Mouse (Mus musculus) spleen, postnatal 0 days (tissue): Measurements from ENCODE around the gene Olfr1219. TPM values are rescaled to one million over a fixed set of nuclear protein-coding genes. Genes with fewer than 3 reads are reported as not detected.

Experiments
- polyA plus RNA-seq: library from polyadenylated mRNA; unstranded; fragments of >200 nt; fragmentation: Nextera tagmentation; extraction: Ambion mirVana; gene quantifications from 2 replicates; pipeline ENCODE4 v1.2.1, GENCODE M21; 2015

Gene Olfr1219
- not detected in 2 replicates for polyA plus RNA-seq

GRCm38 (mm10) chr2:89083413-89083812 lies at the start of gene Olfr1219:
TSS of gene Olfr1219 (minus strand) at chr2:89083513.

GRCm38 (mm10) chr2:89132954-89133353 lies 49.6 kb upstream of the Olfr1219 start, which contains the start of gene Olfr1222:
TSS of gene Olfr1222 (minus strand) at chr2:89133054.

GRCm38 (mm10) chr2:89117183-89117582 lies 33.9 kb upstream of the Olfr1219 start, which contains the start of gene Olfr1221:
TSS of gene Olfr1221 (minus strand) at chr2:89117283.

GRCm38 (mm10) chr2:89106735-89107134 lies 23.4 kb upstream of the Olfr1219 start, which contains the start of gene Olfr1220:
TSS of gene Olfr1220 (minus strand) at chr2:89106835.

GRCm38 (mm10) chr2:89061087-89061486 lies 22.2 kb downstream of the Olfr1219 start, which contains the start of gene Olfr1218:
TSS of gene Olfr1218 (minus strand) at chr2:89061187.

GRCm38 (mm10) chr2:89031965-89032364 lies 51.3 kb downstream of the Olfr1219 start, which contains the start of gene Olfr1217:
TSS of gene Olfr1217 (minus strand) at chr2:89032065.

Other genes starting within 250 kb of the Olfr1219 start
- gene Olfr1204, start 234.2 kb downstream of the Olfr1219 start, polyA plus RNA-seq = not detected in 2 replicates
- not detected in 2 replicates for gene Olfr1206, start 220.3 kb downstream of the Olfr1219 start, polyA plus RNA-seq
- not detected in 2 replicates for gene Olfr1208, start 181.2 kb downstream of the Olfr1219 start, polyA plus RNA-seq
- not detected in 2 replicates for gene Olfr1209, start 168.4 kb downstream of the Olfr1219 start, polyA plus RNA-seq
- not detected in 2 replicates for gene Olfr1211, start 145.4 kb downstream of the Olfr1219 start, polyA plus RNA-seq
- gene Olfr1212, start 129.5 kb downstream of the Olfr1219 start, polyA plus RNA-seq = not detected in 2 replicates
- gene Gm13762, start 103.2 kb downstream of the Olfr1219 start, polyA plus RNA-seq = not detected in 2 replicates
- gene Olfr1214, start 90.9 kb downstream of the Olfr1219 start, polyA plus RNA-seq = not detected in 2 replicates
- gene Olfr1215, start 76.5 kb downstream of the Olfr1219 start, polyA plus RNA-seq = not detected in 2 replicates
- gene Olfr1216, start 65.2 kb downstream of the Olfr1219 start, polyA plus RNA-seq = not detected in 2 replicates
- gene Olfr1217, start 51.4 kb downstream of the Olfr1219 start, polyA plus RNA-seq = not detected in 2 replicates
- gene Olfr1218, start 22.3 kb downstream of the Olfr1219 start, polyA plus RNA-seq = not detected in 2 replicates
- gene Olfr1220, start 23.3 kb upstream of the Olfr1219 start, polyA plus RNA-seq = not detected in 2 replicates
- not detected in 2 replicates for gene Olfr1221, start 33.8 kb upstream of the Olfr1219 start, polyA plus RNA-seq
- not detected in 2 replicates for gene Olfr1222, start 49.5 kb upstream of the Olfr1219 start, polyA plus RNA-seq
- gene Olfr1223, start 68.0 kb upstream of the Olfr1219 start, polyA plus RNA-seq = not detected in 2 replicates
- gene Olfr1224-ps1, start 80.6 kb upstream of the Olfr1219 start, polyA plus RNA-seq = not detected in 2 replicates
- not detected in 2 replicates for gene Olfr1225, start 91.2 kb upstream of the Olfr1219 start, polyA plus RNA-seq
- not detected in 2 replicates for gene Olfr1226, start 116.5 kb upstream of the Olfr1219 start, polyA plus RNA-seq
- gene Olfr1228, start 170.5 kb upstream of the Olfr1219 start, polyA plus RNA-seq = not detected in 2 replicates
- gene Olfr1229, start 204.5 kb upstream of the Olfr1219 start, polyA plus RNA-seq = not detected in 2 replicates
- gene Olfr1230, start 213.8 kb upstream of the Olfr1219 start, polyA plus RNA-seq = not detected in 2 replicates
- gene Olfr1231, start 223.6 kb upstream of the Olfr1219 start, polyA plus RNA-seq = not detected in 2 replicates
- not detected in 2 replicates for gene Olfr1232, start 246.2 kb upstream of the Olfr1219 start, polyA plus RNA-seq